Mouse (Mus musculus) bone marrow macrophage, adult 2 months (primary cell): ENCODE results near the gene Pigt. TPM values are rescaled to one million over a fixed set of nuclear protein-coding genes. Genes with fewer than 3 reads are reported as not detected.

Experiments
- H3K27ac ChIP-seq: 2 replicates; pipeline ENCODE4 v1.5.1; 2012; ENCODE audit warnings: low read depth, low read length; ENCODE audit not compliant: insufficient read depth
- H3K4me1 ChIP-seq: 2 replicates; pipeline ENCODE4 v1.6.1; 2012; ENCODE audit warnings: low read length; ENCODE audit not compliant: control insufficient read depth, insufficient read depth
- H3K4me3 ChIP-seq: 2 replicates; pipeline ENCODE4 v1.5.1; 2012; ENCODE audit warnings: mild to moderate bottlenecking, low read length, moderate library complexity; ENCODE audit not compliant: insufficient read depth
- CTCF ChIP-seq: IDR thresholded peaks from 2 replicates; pipeline ENCODE4 v1.5.1; 2012; ENCODE audit warnings: low read depth, mild to moderate bottlenecking, low read length, moderate library complexity
- POLR2A ChIP-seq: IDR thresholded peaks from 2 replicates; pipeline ENCODE4 v1.6.1; 2012; ENCODE audit warnings: mild to moderate bottlenecking, low read depth, low read length, borderline replicate concordance
- polyA plus RNA-seq: library from polyadenylated mRNA; stranded (reverse); fragments of >200 nt; gene quantifications from 2 replicates; pipeline ENCODE4 v1.2.4, GENCODE M21; 2012; ENCODE audit not compliant: missing spikeins, insufficient read depth, insufficient read length

The Pigt gene
- polyA plus RNA-seq = 58.5 and 80.9 TPM in 2 replicates

- TF ChIP-seq POLR2A (no peak; the same call in 1 of the 2 replicates), CTCF (no peak)
- Histone ChIP-seq H3K4me3 (peak within 1 kb of the TSS; percentile 79), H3K27ac (peak within 1 kb of the TSS; percentile 27), H3K4me1 (peaks cover 26% of the 10 kb centered on the region)
Measured at GRCm38 (mm10) chr2:164496847-164497690, at the start of gene Pigt. TSS of gene Pigt (plus strand) at chr2:164497520.

DNA sequence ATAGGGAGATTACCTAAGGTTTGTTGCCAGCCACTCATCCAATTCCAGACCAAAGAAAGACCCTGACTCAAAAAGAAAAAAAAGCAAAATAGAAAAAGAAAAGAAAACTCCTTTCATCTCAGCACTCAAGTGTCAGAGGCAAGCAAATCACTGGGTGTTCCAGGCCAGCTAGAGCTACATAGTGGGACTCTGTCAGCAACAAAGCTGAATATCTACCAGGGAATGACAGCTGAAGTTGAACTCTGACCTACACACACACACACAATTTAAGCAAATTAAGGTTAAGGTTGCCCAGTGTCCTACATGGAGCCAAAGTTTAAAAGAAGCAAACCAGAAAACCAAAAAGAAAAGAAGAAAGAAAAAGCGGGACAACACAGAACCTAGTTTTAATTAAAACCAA lies 49.2 kb upstream of the Pigt start:
- Histone ChIP-seq H3K4me1 (peaks cover 15% of the 10 kb centered on the region), H3K27ac (no peak overlapping the region), H3K4me3 (no peak overlapping the region)
- TF ChIP-seq POLR2A (no peak), CTCF (no peak)

- Histone ChIP-seq H3K4me1 (peaks cover 9% of the 10 kb centered on the region), H3K4me3 (no peak overlapping the region), H3K27ac (no peak overlapping the region)
- TF ChIP-seq CTCF (no peak), POLR2A (no peak)
Measured at GRCm38 (mm10) chr2:164448921-164449320, 48.4 kb upstream of the Pigt start.

GRCm38 (mm10) chr2:164449341-164450042 lies 47.8 kb upstream of the Pigt start:
- Histone ChIP-seq H3K27ac (no peak overlapping the region), H3K4me3 (no peak overlapping the region), H3K4me1 (peaks cover 11% of the 10 kb centered on the region)
- no peak for TF ChIP-seq CTCF
- no peak for TF ChIP-seq POLR2A

DNA sequence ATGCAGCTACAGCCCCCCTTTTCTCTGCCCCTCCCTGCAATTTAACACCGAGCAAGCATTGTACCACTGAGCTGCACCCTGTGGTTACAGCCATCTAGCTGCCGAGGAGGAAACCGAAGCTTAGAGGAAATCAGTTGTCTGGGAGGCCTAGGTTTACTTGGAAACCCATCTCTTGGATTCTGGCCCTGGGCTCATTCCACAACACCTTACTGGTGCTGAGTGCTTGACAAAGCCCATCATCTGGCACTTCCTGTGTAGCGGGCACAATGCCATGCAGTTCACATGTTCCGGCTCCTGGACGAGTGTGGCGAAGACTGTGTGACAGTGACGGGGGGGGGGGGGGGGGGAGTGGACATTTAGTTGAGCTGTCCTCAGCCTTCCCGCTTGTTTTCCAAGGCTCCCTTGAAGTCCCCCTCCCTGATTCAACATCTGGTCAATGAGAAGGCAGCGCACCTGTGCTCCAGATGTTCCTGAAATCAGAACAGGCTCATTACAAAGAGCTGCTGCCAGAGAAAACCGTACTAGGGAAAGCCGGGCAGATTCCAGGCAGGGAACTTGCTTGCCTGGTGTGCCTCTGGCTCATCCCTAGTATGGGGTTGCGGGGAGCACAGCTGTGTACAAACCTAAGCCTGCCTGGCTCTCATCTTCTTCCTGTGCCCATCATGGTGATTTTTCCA lies 45.2 kb upstream of the Pigt start:
- TF ChIP-seq CTCF (no peak), POLR2A (no peak)
- H3K4me3 ChIP-seq = no peak overlapping the region
- H3K4me1 ChIP-seq = peaks cover 28% of the 10 kb centered on the region
- H3K27ac ChIP-seq = no peak overlapping the region

- Histone ChIP-seq H3K4me3 (no peak overlapping the region), H3K27ac (no peak overlapping the region), H3K4me1 (peaks cover 34% of the 10 kb centered on the region)
- TF ChIP-seq POLR2A (no peak), CTCF (no peak)
Measured at GRCm38 (mm10) chr2:164453047-164453757, 44.1 kb upstream of the Pigt start.

- no peak for TF ChIP-seq POLR2A
- TF ChIP-seq CTCF = no peak
- H3K4me3 ChIP-seq = no peak overlapping the region
- H3K27ac ChIP-seq = no peak overlapping the region
- peaks cover 39% of the 10 kb centered on the region for H3K4me1 ChIP-seq
Measured at GRCm38 (mm10) chr2:164453887-164454500, 43.3 kb upstream of the Pigt start.

GRCm38 (mm10) chr2:164454846-164455245 lies 42.5 kb upstream of the Pigt start:
- Histone ChIP-seq H3K4me3 (no peak overlapping the region), H3K4me1 (peaks cover 42% of the 10 kb centered on the region), H3K27ac (peak overlapping the region; percentile 48; the same call in 1 of the 2 replicates)
- TF ChIP-seq POLR2A = no peak
- no peak for TF ChIP-seq CTCF
